Mouse (Mus musculus) spleen, postnatal 14 days (tissue): ENCODE measurements at regions not wholly inside any gene's neighbourhood (a gene's known extent, or its start where the extent isn't known, plus 50 kb on each side); places are given as distances from the start of the nearest gene placed in this dataset.
"Not testable (repeated sequence)": the region's sequence is repeated elsewhere in the genome, so short reads cannot be mapped to it uniquely, and the experiment has no call there.

Experiments used
- DNase-seq, 2 experiments: peaks; one replicate each; pipeline ENCODE4 v3.0.0; 2021 to 2022; ENCODE audit warnings: low spot score in 2 of 2

DNA sequence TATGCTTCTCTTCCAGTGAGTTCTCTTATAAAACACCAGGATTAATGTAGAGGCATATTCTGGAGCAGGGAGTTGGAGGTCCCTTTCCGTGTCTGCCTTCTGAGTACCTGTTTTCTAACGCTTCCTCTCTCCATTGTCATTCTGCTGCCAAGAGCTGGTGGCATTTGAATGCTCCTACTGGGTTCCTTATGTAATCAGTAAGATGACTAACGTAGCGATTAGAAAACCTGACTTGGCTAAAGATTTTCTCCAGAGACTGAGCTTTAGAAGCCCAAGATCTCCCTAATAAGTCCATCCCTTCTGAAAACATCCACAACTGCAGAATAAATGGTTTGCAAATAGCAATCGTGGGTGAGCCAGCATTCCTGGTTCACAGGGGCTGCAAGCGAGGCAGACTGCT lies 174.5 kb downstream of the Dhx15 start:
- DNase-seq: no peak

DNA sequence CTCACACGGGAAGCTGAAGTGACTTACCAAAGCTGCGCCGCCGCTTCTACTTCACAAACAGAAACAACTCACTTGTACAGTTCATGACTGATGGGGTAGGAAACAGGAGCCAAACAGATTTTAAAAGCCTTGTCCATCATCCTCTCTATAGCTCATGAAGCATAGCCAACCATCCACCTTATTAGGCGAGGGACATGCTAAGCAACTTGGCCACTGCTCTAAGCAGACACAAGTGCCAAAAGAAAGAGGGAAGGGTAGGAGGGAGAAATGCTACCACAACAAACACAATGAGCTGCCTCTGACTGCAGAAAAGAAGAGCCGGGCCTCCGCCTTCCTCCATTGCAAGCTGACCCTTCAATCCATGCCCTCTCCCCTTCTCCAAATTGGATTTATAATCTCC lies 179.9 kb downstream of the Dhx15 start:
- no peak for DNase-seq

DNA sequence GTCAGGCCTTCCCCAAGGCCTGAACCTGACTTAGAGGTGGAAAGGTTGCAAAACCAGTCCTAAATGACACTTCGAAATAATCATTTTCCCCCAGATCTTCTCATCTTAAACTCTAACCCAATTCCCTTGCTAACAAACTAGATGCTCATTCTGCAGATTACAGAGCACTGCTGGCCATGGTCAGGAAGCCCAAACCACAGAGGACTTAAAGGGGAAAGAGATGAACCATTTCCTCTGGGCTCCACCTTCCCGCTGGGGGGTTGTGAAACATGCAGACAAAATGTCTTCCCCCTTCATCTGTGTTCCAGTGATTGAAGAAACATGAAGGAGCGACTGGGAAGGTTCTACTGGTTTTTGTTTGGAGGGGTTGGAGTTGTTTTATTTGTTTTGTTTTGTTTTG lies 181.4 kb downstream of the Dhx15 start:
- DNase-seq: no peak

DNA sequence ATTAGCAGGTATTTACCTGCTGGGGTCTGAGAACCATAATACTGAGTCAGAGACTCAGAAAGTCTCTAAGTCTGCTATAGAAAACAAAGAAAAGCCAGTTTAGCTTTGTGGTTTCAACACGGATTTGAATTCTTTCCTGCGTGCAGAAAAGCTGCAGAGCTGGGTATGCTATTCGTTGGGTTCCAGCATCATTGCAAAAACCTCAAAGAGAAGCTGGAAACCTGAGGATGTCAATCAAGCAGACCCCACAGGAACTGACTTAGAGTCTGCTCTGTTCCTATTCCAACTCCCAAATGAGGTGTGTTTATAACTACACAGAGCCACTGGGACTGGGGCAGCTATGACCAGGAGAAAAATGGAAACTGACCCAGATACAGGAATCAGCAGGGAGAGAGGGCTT lies 183.5 kb downstream of the Dhx15 start:
- no peak for DNase-seq

DNA sequence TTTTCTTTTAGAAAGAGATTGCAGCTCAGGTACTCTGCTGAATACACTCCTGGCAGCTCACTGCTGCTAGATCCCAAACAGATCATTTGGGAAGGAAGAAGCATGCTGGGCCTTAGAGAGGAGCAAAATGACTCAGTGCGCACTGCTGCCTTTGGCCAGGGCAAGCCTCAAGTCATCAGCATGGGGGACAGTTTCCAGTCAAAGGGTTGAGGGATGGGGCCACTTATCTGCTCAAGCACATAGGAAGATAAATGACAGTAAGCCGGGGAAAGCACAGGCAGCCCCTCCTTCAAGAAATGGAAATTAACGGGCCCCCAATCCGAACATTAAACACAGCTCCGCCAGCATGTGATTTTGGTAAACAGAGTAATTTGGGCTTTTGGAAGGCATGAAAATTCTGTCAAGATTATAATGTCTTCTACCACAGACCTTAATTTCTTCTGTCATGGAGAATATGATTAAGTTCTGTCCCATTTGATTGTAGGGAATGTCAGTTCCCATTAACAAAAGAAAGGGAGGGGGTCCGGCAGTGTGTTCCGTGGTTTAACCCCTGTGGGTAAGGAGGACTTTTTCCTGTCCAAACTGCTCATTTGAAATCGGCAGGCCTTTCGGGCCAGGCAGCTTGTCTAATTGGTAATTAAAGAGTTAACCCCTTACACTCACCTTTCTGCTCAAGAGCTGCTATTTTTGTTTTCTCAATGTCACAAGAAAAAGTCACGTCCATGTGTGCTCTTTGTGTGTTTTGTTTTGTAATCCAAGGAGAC lies 199.3 kb downstream of the Dhx15 start:
- DNase-seq: no peak

DNA sequence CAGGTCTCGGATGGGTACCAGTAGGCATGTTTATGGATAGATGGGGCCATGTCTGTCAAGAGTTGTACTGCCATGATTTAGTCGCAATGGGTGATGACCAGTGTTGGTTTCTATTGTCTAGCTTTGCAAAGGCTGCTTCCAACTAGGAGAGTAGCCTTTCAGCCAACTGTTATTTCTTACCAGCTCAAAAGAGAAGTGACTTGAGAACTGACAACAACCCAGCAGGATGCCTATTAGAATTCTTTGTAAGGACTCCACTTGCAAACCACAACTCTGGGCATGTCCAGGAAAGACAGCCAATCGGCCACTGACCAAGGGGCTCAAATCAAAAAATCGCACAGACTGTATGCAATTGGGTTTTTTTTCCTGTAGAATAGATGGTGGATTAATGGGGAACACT lies 200.9 kb downstream of the Dhx15 start:
- DNase-seq: no peak

DNA sequence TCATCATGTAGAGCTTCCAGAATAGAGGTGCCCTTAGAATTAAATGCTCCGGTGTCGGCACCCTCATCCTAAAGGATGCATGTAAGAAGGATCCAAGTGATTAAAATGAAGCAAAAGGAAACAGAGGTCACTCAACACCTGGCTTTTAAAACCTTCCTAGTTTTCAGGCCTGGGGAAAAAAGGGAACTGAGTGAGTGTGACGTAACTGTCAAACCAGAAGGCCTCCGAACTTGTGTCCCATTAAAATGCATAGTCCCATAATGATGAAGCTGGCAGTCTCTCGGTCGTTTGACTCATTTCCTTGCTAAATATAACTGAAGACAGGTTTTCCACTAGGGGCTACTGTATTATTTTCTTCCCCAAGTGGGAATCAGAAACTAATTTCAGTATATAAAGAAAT lies 201.4 kb downstream of the Dhx15 start:
- DNase-seq: no peak

DNA sequence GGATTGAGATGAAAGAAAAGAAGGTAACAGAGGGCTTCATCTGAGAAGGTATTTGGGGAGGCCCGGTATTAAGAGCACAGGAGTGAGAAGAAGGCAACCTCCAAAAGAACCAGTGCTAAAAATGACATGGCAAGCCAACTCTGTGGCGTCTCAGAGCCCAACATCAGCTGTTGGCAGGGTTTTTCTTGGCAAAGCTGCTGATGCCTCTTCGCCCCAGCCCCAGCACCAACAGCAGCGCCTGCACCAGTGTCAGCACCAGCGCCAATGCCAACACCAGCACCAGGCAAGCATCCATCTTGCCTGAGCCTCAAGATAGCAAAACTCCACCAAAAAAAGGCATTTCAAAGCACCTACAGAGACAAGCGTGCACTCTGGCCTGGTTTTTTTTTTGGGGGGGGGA lies 205.3 kb downstream of the Dhx15 start:
- no peak for DNase-seq

DNA sequence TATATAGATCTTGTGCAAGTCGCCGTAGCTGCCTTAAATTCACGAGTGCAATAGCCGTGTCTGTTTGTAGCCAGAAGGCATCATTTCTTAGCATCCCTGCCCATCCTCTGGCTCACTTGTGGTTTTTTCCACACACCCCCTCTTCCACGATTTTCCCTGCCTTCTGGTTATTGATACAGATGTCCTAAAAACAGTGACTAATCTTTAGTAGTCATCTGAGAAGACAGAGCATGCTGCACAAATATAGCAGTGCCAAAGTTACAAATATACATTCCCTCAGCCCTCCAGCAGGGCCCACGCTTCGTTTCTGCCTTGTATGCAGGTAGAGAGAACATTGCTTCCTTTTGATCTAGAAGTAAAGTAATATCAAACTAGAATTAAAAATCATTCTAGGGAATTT lies 207.5 kb downstream of the Dhx15 start:
- DNase-seq: no peak

DNA sequence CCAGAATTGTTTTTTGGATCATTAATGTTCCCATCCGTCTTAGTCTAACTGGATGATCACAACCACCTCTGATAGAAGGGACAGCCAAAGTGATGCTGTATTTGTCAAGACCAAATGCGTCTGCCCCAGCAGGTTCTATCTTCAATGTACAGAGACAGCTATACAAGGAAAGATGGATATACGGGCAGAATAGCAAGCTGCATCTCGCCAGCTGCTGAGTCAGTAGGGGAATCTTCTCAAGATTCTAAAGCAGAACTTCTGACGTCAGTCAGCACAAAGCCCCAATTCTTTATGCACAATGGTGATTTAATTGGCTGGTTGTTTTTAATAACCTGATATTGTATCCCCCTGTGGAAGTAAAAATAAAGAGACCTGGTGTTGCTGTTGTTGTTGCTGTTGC lies 209.4 kb downstream of the Dhx15 start:
- no peak for DNase-seq

DNA sequence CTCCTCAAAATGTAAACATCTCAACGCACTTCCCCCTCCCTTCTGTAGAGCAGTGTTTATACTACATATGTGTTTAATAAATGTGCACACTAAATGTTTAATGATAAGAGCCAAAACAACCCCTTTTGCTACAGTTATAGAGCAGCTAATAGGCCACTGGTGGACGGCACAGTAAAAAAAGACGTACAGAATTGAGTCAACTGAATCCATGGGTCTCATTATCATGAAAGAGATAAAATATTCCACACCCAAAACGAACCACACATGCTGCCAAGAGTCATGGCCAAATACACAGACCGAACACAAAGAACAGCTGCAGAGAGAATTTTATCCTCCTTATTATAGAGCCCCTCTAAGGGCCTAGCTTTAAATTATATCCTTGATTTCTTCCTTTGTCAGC lies 237.8 kb downstream of the Dhx15 start:
- DNase-seq: no peak

DNA sequence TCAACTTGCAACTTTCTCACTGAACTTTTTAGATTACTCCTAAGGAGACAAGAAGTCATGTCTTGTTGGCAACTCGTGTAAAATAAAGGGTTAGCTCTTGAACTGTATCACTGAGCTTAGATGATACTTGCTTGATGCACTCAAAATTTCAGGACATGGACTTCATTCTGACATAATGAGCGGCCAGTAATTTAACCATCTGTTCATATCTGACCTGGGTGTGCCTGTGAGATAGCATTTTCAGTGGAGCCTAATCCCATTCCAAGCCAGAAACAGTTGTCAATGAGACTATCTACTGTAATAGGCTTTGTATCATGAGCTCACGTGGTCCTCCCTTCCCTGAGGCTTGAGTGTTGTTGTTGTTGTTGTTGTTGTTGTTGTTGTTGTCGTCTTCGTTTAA lies 240.3 kb downstream of the Dhx15 start:
- no peak for DNase-seq

DNA sequence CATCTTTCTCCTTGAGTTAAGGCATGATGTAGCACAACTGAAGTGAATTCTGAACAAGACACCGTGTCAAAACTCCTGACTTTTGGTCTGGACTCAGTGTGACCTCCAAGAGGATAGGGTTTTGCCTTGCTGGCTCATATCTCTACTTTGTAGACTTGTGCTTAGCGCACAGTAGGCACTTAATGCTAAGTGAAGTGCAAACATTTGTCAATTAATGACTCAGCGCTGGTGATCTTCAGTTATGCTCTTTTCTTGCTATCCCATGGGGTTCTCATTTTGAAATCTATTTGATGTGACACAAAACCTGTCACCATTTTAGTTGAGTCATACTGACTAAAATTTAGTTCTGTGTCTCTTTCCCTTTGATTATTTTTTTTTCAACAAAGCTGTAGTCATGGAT lies 244.3 kb downstream of the Dhx15 start:
- no peak for DNase-seq

DNA sequence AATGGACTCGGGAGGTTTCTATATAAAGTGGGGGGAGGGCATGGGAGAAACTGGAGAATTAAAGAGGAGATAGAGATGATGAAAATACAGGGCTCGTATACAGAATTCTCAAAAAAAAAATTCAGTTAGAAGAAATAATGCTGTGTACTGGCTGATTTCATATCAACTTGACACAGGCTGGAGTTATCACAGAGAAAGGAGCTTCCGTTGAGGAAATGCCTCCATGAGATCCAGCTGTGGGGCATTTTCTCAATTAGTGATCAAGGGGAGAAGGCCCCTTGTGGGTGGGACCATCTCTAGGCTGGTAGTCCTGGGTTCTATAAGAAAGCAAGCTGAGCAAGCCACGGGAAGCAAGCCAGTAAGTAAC lies 248.4 kb downstream of the Dhx15 start:
- DNase-seq: not testable (repeated sequence)

DNA sequence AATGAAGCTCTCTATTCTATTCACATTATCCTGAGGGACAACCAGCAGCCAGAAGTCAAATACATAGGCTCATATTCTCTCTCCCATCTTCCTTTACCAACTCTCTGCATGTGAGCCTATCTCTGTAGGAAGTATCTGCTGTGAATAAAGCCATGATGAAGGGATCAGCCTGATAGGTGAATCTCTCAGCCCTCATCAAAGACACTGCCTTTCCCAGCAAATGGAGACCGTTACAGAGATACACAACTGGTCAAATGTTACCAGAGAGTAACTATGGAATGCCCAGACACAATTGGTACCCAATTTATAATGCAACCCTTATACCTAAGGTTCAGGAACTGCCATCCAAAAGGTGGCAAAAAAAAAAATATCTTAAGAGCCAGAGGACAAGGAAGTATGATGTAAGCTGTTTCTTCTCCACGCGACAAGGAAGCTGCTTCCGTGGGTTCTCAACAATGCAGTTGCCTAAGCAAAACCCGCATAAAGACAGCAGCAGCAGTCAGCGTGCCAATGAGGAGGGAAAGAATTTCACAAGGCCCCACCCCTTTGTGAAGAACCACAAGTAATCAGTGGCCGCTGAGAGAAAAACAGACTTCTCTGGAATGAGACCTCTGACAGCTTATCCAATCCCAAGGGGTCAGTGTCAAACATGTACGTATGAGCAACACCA lies 248.9 kb downstream of the Dhx15 start:
- DNase-seq: no peak

DNA sequence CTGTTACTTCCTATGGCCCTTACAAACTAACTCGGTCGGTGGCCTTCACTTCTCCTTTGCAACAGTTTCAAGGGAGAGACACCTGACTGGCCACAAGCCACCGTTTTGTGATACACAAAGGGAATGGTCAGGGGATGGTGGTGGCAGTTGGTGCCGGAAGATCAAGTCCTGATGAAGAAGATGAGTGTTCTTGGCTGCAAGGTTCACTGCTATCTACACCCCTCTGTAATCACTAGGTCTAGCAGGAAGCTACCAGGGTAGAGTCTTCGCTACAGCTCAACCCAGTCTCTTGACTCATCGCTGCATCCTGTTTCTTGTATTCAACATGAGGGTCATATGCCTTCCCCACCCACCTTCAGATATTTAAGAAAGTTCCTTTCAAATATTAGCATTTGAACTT lies 251.5 kb downstream of the Dhx15 start:
- no peak for DNase-seq

DNA sequence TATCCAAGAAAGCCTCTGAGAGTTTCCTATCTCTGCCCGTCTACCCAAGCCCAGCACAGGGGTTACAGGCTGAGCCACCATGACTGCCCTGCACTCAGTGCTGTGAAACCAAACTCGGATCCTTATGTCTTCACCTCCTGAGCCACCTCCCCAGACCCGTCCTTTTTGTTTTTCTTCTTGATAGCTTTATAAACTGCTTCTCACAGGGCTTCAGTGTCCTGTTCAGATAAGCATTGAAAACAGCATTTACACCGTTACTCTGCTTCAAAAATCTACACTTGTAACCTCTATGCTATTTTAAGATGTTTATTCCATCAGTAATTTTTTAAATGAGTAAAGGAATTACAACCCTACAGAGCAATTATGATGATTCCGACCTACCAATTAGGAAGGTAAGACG lies 253.0 kb downstream of the Dhx15 start:
- no peak for DNase-seq

DNA sequence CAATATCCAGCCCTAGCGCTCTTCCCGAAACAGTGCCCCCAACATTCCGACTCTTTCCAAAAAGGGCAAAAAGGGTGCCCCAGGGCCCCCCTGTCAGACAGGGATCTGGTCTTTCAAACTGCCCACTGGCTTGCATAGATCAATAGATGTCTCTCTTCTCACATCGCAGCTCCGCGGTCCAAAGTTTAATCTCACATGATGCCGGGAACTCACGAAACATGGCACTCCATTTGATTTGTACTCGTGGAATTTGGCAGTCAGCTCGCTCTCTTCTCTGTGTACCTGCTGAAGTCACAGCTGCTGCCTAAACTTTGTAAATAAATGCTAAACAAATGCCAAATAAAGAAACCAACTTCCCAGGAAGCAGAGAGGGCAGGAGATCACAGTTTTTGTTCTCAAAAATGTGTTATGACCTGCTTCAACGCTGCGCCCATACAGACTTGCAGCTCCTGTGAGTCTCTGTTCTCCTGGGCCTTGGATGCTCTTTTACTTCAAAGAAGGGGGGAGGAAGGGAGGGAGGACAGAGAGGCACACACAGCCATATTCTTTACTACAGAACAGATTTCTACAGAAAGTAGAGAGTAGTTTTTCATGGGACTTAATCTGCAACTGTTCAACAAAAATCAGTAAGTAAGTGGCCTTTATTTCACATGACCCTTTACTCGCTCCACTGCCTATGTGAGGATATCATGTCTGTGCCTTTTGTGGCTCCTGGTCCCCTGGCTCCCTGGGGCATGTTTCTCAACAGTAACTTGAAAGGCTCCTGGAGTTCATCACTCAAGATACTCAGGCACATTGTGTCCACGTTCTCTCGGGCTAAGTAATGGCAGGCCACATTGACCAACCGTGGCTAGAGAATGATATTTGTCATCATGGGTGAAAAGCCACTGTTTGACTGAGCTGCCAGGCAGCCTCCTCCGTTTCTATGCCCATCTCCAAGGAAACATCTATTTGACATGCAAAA lies 254.6 kb downstream of the Dhx15 start:
- no peak for DNase-seq

DNA sequence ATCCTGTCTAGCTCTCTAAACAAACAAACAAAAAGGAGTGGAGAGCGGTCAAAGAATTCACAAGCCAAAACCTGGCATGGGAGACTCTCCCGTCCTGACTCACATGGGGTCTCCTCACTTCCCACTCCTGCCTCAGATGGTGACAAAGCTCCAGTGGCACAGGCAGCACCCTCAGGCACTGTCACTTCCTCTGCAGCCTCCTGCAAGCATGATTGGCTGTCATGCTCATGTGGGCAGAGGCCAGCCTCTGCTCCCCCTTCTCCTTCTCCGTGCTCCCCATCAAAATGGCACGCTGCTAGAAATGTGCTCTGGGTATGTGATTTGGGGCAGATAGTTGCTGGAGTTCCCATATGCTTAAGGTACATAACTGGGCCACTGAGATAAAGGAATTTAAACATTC lies 255.4 kb downstream of the Dhx15 start:
- DNase-seq: no peak

DNA sequence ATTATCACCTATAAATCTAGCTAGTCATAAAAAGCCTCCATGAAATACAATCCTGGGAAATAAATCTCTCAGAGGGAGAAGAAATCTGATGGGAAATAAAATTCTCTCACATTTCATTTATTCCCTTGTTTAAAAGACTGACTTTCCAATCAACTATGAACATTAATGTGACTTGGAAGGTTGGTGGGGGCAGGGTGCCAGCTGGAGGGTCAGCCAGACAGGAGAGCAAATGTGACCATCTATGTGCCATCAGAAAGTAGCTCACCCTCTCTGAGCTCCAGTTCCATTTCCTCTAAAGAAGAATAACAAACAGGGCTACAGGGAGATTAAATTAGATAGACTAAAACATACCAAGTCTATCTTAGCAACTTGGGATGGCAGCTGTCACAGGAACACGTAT lies 257.0 kb downstream of the Dhx15 start:
- no peak for DNase-seq

DNA sequence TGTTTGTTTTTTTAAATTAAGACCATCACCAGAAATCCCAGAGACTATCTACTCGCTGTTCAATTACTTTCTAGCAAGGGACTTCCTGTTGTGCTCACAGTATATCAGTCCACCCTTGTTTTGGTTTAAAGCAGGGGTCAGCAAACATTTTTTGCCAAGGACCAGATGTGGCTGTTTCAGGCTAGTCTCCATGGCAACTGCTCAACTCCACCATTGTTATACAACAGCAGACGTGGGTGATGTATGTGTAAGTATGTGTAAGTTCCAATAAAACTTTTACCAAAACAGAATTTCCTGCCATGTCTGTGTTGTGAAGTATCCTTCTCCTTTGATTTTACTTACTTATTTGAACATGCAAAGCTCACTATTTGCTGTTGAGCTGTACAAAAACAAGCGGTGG lies 259.9 kb downstream of the Dhx15 start:
- DNase-seq: no peak

DNA sequence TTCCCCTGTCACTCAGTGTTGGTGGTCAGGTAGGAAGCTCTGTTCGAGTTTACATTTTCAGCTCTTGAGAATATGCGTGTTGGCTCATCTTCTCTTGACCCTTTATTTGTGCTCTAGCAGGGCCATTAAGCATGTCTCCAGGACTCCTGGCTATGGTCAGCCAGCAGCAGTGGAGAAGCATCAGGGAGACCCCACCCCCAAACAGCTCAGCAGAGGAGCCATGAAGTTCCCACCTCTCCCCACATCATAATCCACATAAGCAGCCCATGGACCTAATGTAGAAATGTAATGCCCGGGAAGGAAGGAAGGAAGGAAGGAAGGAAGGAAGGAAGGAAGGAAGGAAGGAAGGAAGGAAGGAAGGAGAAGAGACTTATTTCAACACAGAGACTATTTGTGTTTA lies 261.5 kb downstream of the Dhx15 start:
- no peak for DNase-seq

DNA sequence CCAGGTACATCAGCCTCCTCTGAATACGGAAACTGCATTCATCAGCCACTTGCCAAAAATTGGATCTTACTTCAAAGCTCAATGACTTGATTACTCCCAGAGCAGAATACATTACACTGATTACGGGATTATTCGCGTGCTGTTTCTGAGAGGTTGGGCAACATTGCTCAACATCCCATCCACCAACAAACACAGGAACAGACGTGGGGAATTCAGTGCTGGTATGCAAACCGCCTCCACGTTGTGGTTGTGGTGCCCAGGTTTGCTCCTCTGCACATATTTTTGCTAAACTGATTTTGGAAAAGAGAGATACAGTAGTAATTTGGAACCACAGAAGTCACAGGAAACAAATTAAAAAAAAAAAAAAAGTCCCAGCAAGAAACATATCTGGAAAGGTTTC lies 266.9 kb downstream of the Dhx15 start:
- DNase-seq: no peak
